Mouse (Mus musculus) heart, embryonic 11.5 days (tissue): ENCODE measurements around the gene Klhl36. TPM values are rescaled to one million over a fixed set of nuclear protein-coding genes. Genes with fewer than 3 reads are reported as not detected.

Experiments
- ATAC-seq: fragments of 200-750 bp; cut with Nextera tagmentation; replicated peaks from 2 replicates; pipeline ENCODE4 v1.8.0; 2017; ENCODE audit warnings: moderate library complexity; ENCODE audit not compliant: insufficient number of reproducible peaks, low FRiP score, low TSS enrichment
- H3K27ac ChIP-seq: fragments of 300-500 bp; sonication (generic); 2 replicates; pipeline ENCODE4 v1.5.1; 2014; ENCODE audit warnings: mild to moderate bottlenecking, low read depth, low read length
- H3K27me3 ChIP-seq: fragments of 300-500 bp; sonication (generic); 2 replicates; pipeline ENCODE4 v1.6.1; 2014; ENCODE audit warnings: mild to moderate bottlenecking, low read length, mixed read lengths; ENCODE audit not compliant: control insufficient read depth, insufficient read depth
- H3K36me3 ChIP-seq: fragments of 300-500 bp; sonication (generic); 2 replicates; pipeline ENCODE4 v1.6.1; 2014; ENCODE audit warnings: mild to moderate bottlenecking, low read length, moderate library complexity, mixed read lengths; ENCODE audit not compliant: control insufficient read depth, insufficient read depth
- H3K4me1 ChIP-seq: fragments of 300-500 bp; sonication (generic); 2 replicates; pipeline ENCODE4 v1.6.1; 2014; ENCODE audit warnings: low read length; ENCODE audit not compliant: control insufficient read depth, insufficient read depth
- H3K4me2 ChIP-seq: fragments of 300-500 bp; sonication (generic); 2 replicates; pipeline ENCODE4 v1.6.1; 2014; ENCODE audit warnings: mild to moderate bottlenecking, moderate library complexity
- H3K4me3 ChIP-seq: fragments of 300-500 bp; sonication (generic); 2 replicates; pipeline ENCODE4 v1.5.1; 2014; ENCODE audit warnings: low read depth, low read length
- H3K9ac ChIP-seq: fragments of 300-500 bp; sonication (generic); 2 replicates; pipeline ENCODE4 v1.6.1; 2014; ENCODE audit warnings: mild to moderate bottlenecking, low read depth, low read length, moderate library complexity
- H3K9me3 ChIP-seq: fragments of 300-500 bp; sonication (generic); replicated peaks from 2 replicates; pipeline ENCODE4 v1.6.1; 2016; ENCODE audit warnings: low read length; ENCODE audit not compliant: control insufficient read depth
- WGBS: fragments of 180-500 bp; shearing (Covaris S2); extraction: QIAGEN DNeasy Blood & Tissue Kit; methylation state at CpG from one replicate; pipeline ENCODE4 v1.1.7; 2014; ENCODE audit not compliant: insufficient replicate concordance; 5-methylcytosine and 5-hydroxymethylcytosine counted together
- polyA plus RNA-seq: library from polyadenylated mRNA; unstranded; fragments of >200 nt; fragmentation: Nextera tagmentation; extraction: Ambion mirVana; gene quantifications from 2 replicates; pipeline ENCODE4 v1.2.1, GENCODE M21; 2014

Klhl36 gene
- polyA plus RNA-seq, 1 experiment from 2014 or later = 8.6 TPM

- Histone ChIP-seq H3K9ac (no peak overlapping the region), H3K27ac (no peak overlapping the region), H3K4me1 (peaks cover 52% of the 10 kb centered on the region), H3K4me3 (no peak overlapping the region), H3K27me3 (no peaks in the 10 kb centered on the region), H3K9me3 (no peaks in the 10 kb centered on the region), H3K4me2 (no peak overlapping the region), H3K36me3 (no peaks in the 10 kb centered on the region)
- no peak for ATAC-seq
- WGBS = 86% methylated on average over 4 of the region's 4 CpGs
Observed at GRCm38 (mm10) chr8:119915298-119915697, 53.2 kb downstream of the Klhl36 start.

GRCm38 (mm10) chr8:119916237-119916892, 54.3 kb downstream of the Klhl36 start:
- H3K4me2 ChIP-seq = peak overlapping the region; percentile 44
- no peaks in the 10 kb centered on the region for H3K27me3 ChIP-seq

GRCm38 (mm10) chr8:119917415-119917814, 55.3 kb downstream of the Klhl36 start:
- no peaks in the 10 kb centered on the region for H3K27me3 ChIP-seq
- H3K9ac ChIP-seq = 0 out of 2 replicates have a peak overlapping the region, but pooled peaks have one; percentile 22
- no peak for ATAC-seq
- WGBS = 73% methylated on average over 3 of the region's 3 CpGs
- no peaks in the 10 kb centered on the region for H3K36me3 ChIP-seq
- peaks cover 46% of the 10 kb centered on the region for H3K4me1 ChIP-seq
- H3K4me2 ChIP-seq = peak overlapping the region; percentile 44
- H3K27ac ChIP-seq = peak overlapping the region; percentile 77
- no peak overlapping the region for H3K4me3 ChIP-seq
- no peaks in the 10 kb centered on the region for H3K9me3 ChIP-seq

More at GRCm38 (mm10) chr8:119916237-119916892, 54.3 kb downstream of the Klhl36 start:
- ATAC-seq = no peak
- H3K9me3 ChIP-seq = no peaks in the 10 kb centered on the region
- H3K27ac ChIP-seq = peak overlapping the region; percentile 77; the same call in 1 of the 2 replicates
- no peaks in the 10 kb centered on the region for H3K36me3 ChIP-seq
- H3K9ac ChIP-seq = no peak overlapping the region
- no peak overlapping the region for H3K4me3 ChIP-seq
- H3K4me1 ChIP-seq = peaks cover 52% of the 10 kb centered on the region
- WGBS = 62% methylated on average over 16 of the region's 16 CpGs

- no peak overlapping the region for H3K9ac ChIP-seq
- peak; percentile 91 for ATAC-seq
- no peak overlapping the region for H3K4me2 ChIP-seq
- H3K27ac ChIP-seq = peak overlapping the region; percentile 77
- no peaks in the 10 kb centered on the region for H3K27me3 ChIP-seq
- WGBS = 5% methylated on average over 1 of the region's 1 CpGs
- H3K9me3 ChIP-seq = no peaks in the 10 kb centered on the region
- H3K36me3 ChIP-seq = no peaks in the 10 kb centered on the region
- no peak overlapping the region for H3K4me3 ChIP-seq
- H3K4me1 ChIP-seq = peaks cover 41% of the 10 kb centered on the region
Observed at GRCm38 (mm10) chr8:119918155-119918567, 56.1 kb downstream of the Klhl36 start.

- no peak overlapping the region for H3K27ac ChIP-seq
- H3K36me3 ChIP-seq = no peaks in the 10 kb centered on the region
- H3K9me3 ChIP-seq = no peaks in the 10 kb centered on the region
- H3K4me1 ChIP-seq = peaks cover 13% of the 10 kb centered on the region; the same call in 1 of the 2 replicates
- no peaks in the 10 kb centered on the region for H3K27me3 ChIP-seq
- no peak overlapping the region for H3K4me2 ChIP-seq
- no peak overlapping the region for H3K9ac ChIP-seq
- WGBS = 90% methylated on average over 5 of the region's 5 CpGs
- ATAC-seq = no peak
- H3K4me3 ChIP-seq = no peak overlapping the region
Observed at GRCm38 (mm10) chr8:119923259-119923658, 61.2 kb downstream of the Klhl36 start.

- H3K4me3 ChIP-seq = no peak overlapping the region
- no peak for ATAC-seq
- 89% methylated on average over 4 of the region's 4 CpGs for WGBS
- H3K36me3 ChIP-seq = no peaks in the 10 kb centered on the region
- H3K27ac ChIP-seq = no peak overlapping the region
- no peaks in the 10 kb centered on the region for H3K27me3 ChIP-seq
- H3K9me3 ChIP-seq = no peaks in the 10 kb centered on the region
- H3K4me2 ChIP-seq = no peak overlapping the region
- no peak overlapping the region for H3K9ac ChIP-seq
- peaks cover 17% of the 10 kb centered on the region; the same call in 1 of the 2 replicates for H3K4me1 ChIP-seq
Observed at GRCm38 (mm10) chr8:119925428-119925827, 63.4 kb downstream of the Klhl36 start.

GRCm38 (mm10) chr8:119926474-119926873, 64.4 kb downstream of the Klhl36 start:
- Histone ChIP-seq H3K4me2 (no peak overlapping the region), H3K9ac (no peak overlapping the region), H3K9me3 (no peaks in the 10 kb centered on the region), H3K27me3 (no peaks in the 10 kb centered on the region), H3K4me1 (peaks cover 19% of the 10 kb centered on the region; the same call in 1 of the 2 replicates), H3K27ac (no peak overlapping the region), H3K4me3 (no peak overlapping the region), H3K36me3 (no peaks in the 10 kb centered on the region)
- 72% methylated on average over 2 of the region's 2 CpGs for WGBS
- ATAC-seq = no peak
